Mouse (Mus musculus): Measurements from ENCODE around the gene Nfkbia.

GRCm38 (mm10) chr12:55490722-55491449 is 1.6 kb downstream of the Nfkbia start:
- TF ChIP-seq CEBPB (IDR thresholded peaks at IDR 0.05; ENCODE audit: low read depth), result no peak
- TF ChIP-seq CTCF (IDR thresholded peaks at IDR 0.05; ENCODE audit: control insufficient read depth, insufficient read depth, insufficient read length), result no peak
- TF ChIP-seq MYOD1 (IDR thresholded peaks at IDR 0.05; ENCODE audit: control insufficient read depth, insufficient read length, low read depth), result no peak
- TF ChIP-seq USF1 (IDR thresholded peaks at IDR 0.05; ENCODE audit: low read depth), result no peak
- TF ChIP-seq MAX (IDR thresholded peaks at IDR 0.05), result no peak
- TF ChIP-seq FOSL1 (IDR thresholded peaks at IDR 0.05; ENCODE audit: insufficient read depth, low read length, poor library complexity, severe bottlenecking), result no peak
- no peak for TF ChIP-seq MYOG (IDR thresholded peaks at IDR 0.05; ENCODE audit: control insufficient read depth, extremely low read depth, insufficient read length)

Measured in C2C12 (cell line).